Comparison of ENCODE assay signal across 9 mouse cellular contexts in the genomic region with DNA sequence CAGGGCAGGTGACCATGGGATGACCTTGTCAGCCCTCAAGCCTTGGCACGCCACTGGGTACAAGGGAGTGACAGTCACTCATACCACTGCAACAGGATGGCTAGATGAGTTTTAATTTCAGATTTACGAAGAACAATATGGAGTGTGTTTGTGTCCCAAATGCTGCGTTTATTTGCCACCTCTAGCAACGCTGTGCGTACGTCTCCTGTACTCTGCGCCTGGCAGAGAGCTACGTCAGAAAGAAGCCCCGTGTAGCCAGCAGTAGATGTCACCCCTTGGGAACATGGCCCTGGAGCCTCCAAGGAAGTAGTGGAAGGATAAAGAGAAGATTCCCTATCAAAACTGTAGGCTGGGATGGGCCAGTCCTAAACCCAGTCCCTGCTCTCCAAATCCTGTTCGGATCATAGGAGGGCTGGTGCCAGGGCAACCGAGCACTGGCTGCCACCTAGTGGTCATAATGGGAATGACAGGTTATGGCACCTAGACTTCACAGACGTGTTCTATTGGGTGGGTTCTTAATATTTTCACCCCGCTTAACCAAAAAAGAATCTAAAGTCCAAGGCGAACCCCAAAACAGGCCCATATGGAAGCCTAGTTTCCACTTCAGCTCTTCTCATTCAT. TPM values are rescaled to one million over a fixed set of nuclear protein-coding genes. Genes with fewer than 3 reads are reported as not detected.
A peak's percentile ranks its signal among the peaks of the same experiment; 100 is the strongest.
DNase-seq lines count a peak whose midpoint lies in the region; ATAC-seq lines count a peak whose summit lies in the region.
"Had no signal": no experiment of that assay in that cellular context is flagged by ENCODE, and none has a peak within 500 bp of the region (broad histone marks: within the 10 kb centered on the region; RNA-seq: fewer than 3 reads in every experiment).

No protein-coding gene starts in this region.

- no peak overlapping the region for H3K4me2 ChIP-seq in forebrain, embryonic 14.5 days (ENCODE audit: low read length)
- H3K4me2 ChIP-seq in midbrain, embryonic 13.5 days (replicated peaks), result no peak overlapping the region

- no peaks in the 10 kb centered on the region for H3K27me3 ChIP-seq in forebrain, embryonic 14.5 days (replicated peaks; ENCODE audit: control insufficient read depth, insufficient read depth, low read length)
- peaks cover 33% of the 10 kb centered on the region for H3K27me3 ChIP-seq in midbrain, embryonic 13.5 days

- no peak overlapping the region for H3K4me3 ChIP-seq in forebrain, embryonic 14.5 days (ENCODE audit: low read depth, low read length)
- H3K4me3 ChIP-seq in midbrain, embryonic 13.5 days (replicated peaks), result no peak overlapping the region
- H3K4me3 ChIP-seq: myocyte had no signal

- H3K9me3 ChIP-seq in forebrain, embryonic 14.5 days (replicated peaks; ENCODE audit: control insufficient read depth, low read length), result no peaks in the 10 kb centered on the region
- H3K9me3 ChIP-seq in midbrain, embryonic 13.5 days, result peaks cover 7% of the 10 kb centered on the region; the same call in 1 of the 2 replicates

- H3K4me1 ChIP-seq in forebrain, embryonic 14.5 days (ENCODE audit: control insufficient read depth, insufficient read depth, low read length), result no peaks in the 10 kb centered on the region
- no peaks in the 10 kb centered on the region for H3K4me1 ChIP-seq in midbrain, embryonic 13.5 days (replicated peaks)

- no peaks in the 10 kb centered on the region for H3K36me3 ChIP-seq in forebrain, embryonic 14.5 days (ENCODE audit: control insufficient read depth, insufficient read depth, low read length)
- H3K36me3 ChIP-seq in midbrain, embryonic 13.5 days, result no peaks in the 10 kb centered on the region

- DNase-seq in layer of hippocampus, adult 11-12 months (ENCODE audit: low spot score), result peak; percentile 72
- no peak for DNase-seq in layer of hippocampus, adult 9-11 months
- DNase-seq in cerebellum, adult 11-12 months, result peak; percentile 46
- DNase-seq in forebrain, embryonic 14.5 days (ENCODE audit: low spot score), result peak; percentile 86
- peak; percentile 54 for DNase-seq in hindlimb bud, embryonic 11.5 days (ENCODE audit: extremely low spot score, low read depth, low spot score)
- DNase-seq in left cerebral cortex, postnatal 14 days (ENCODE audit: low spot score in 2 of 2), result peak; percentile 66 to 87
- DNase-seq in spleen, adult 12 weeks (ENCODE audit: low spot score), result peak; percentile 21

- no peak overlapping the region for H3K9ac ChIP-seq in forebrain, embryonic 14.5 days (ENCODE audit: low read length)
- H3K9ac ChIP-seq in midbrain, embryonic 13.5 days (replicated peaks), result no peak overlapping the region

- intact Hi-C loops in left cerebral cortex, postnatal 14 days (cut with DNase I), result loop anchor here (1.0 to 5.0 kb wide), 2 partner anchors 215 to 273 kb away; no protein-coding TSS in a partner anchor

- H3K27ac ChIP-seq in forebrain, embryonic 14.5 days (ENCODE audit: low read depth, low read length), result no peak overlapping the region
- H3K27ac ChIP-seq in midbrain, embryonic 13.5 days, result no peak overlapping the region

- ATAC-seq in forebrain, embryonic 14.5 days, result peak; percentile 60
- ATAC-seq in midbrain, embryonic 13.5 days, result peak; percentile 69

- WGBS in forebrain, embryonic 14.5 days, result 57% methylated on average over 14 of the region's 14 CpGs
- WGBS in midbrain, embryonic 13.5 days, result 61% methylated on average over 14 of the region's 14 CpGs

RNA-seq across cellular contexts. Expression of a gene that starts 37.0 kb away (rescaled TPM):
- 22.2 and 25.5 TPM in 2 replicates for polyA plus RNA-seq in forebrain, embryonic 14.5 days (2014; fragmentation: Nextera tagmentation; extraction: Ambion mirVana)
- total RNA-seq in left cerebral cortex, postnatal 14 days (2021), result 1 to 10 TPM; 8.6 to 9.4 TPM
- polyA plus RNA-seq in midbrain, embryonic 13.5 days (2015; fragmentation: Nextera tagmentation; extraction: Ambion mirVana), result 31.8 and 32.6 TPM in 2 replicates
